Mouse (Mus musculus) cortical plate, adult 2 months (tissue): ENCODE measurements around the gene Olfr71.

Experiments
- CTCF ChIP-seq: fragments of 200-500 bp; IDR thresholded peaks from 2 replicates; pipeline ENCODE4 v1.5.1; 2011; ENCODE audit warnings: mild to moderate bottlenecking, control low read depth, low read length; ENCODE audit not compliant: insufficient read depth; ENCODE audit errors: extremely low read depth
- POLR2A ChIP-seq: fragments of 200-500 bp; IDR thresholded peaks from 2 replicates; pipeline ENCODE4 v1.6.1; 2011; ENCODE audit warnings: mild to moderate bottlenecking, low read length, control low read depth; ENCODE audit not compliant: insufficient read depth; ENCODE audit errors: extremely low read depth

- TF ChIP-seq CTCF (no peak), POLR2A (no peak)
Measured at GRCm38 (mm10) chr4:43678541-43678940, 31.5 kb downstream of the Olfr71 start.
